Comparison of ENCODE assay signal across 12 mouse cellular contexts in the genomic region with DNA sequence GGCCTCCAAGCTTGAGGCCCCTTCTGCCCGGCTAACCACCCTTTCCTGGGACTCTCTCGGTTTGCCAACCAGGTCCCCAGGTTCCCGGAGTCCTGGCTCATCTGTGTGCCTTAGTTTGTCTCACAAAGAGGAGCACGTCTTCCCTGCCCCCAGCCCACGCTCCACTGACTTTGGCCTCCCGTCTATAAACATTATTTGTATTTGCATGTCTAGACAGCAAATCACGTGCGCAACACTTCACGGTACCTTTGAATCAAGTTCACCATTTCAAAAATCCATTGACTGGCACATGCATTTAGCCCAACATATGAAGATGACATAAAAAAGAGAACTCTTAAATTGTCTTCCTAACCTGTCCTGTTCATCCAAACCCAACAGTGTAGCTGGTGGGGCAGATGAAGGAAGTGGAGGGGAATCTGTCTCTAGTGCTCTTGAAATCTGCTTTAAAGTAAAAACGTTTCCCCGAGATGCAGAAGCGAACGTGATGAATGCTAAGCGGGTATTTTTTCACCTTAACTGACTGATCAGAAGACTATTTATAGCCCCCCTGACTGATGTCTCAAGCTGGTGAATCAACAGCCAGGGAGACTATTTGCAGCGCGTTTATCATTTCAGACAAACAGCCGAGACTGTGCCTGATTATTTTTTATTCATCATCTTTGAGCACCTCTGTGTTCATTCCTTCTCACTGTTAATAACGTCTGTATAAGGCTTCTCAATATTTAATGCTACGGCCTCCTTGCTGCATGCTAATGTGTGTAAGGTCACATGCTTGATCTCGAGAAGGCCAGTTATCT.
DNase-seq lines count a peak whose midpoint lies in the region; ATAC-seq and TF ChIP-seq lines count a peak whose summit lies in the region.
"Had no signal": no experiment of that assay in that cellular context is flagged by ENCODE, and none has a peak within 500 bp of the region (broad histone marks: within the 10 kb centered on the region; RNA-seq: fewer than 3 reads in every experiment).

No protein-coding gene starts in this region.

- H3K4me3 ChIP-seq in heart, embryonic 11.5 days (ENCODE audit: low read depth, low read length) = no peak overlapping the region
- no peak overlapping the region for H3K4me3 ChIP-seq in liver, embryonic 11.5 days (ENCODE audit: low read depth, low read length)
- no peak overlapping the region for H3K4me3 ChIP-seq in liver, postnatal 0 days (ENCODE audit: low read depth, low read length)
- no peak overlapping the region for H3K4me3 ChIP-seq in hindbrain, embryonic 16.5 days (ENCODE audit: low read length)
- H3K4me3 ChIP-seq: layer of hippocampus, adult 2 months had no signal

- no peak for TF ChIP-seq CTCF in liver, postnatal 0 days (IDR thresholded peaks at IDR 0.05; ENCODE audit: low read depth)

- H3K36me3 ChIP-seq in heart, embryonic 11.5 days (ENCODE audit: control insufficient read depth, insufficient read depth, low read length) = no peaks in the 10 kb centered on the region
- no peaks in the 10 kb centered on the region for H3K36me3 ChIP-seq in liver, embryonic 11.5 days (ENCODE audit: control insufficient read depth, insufficient read depth, low read length)
- H3K36me3 ChIP-seq in liver, postnatal 0 days (replicated peaks; ENCODE audit: insufficient read depth, low read length) = no peaks in the 10 kb centered on the region; the same call in 1 of the 2 replicates
- no peaks in the 10 kb centered on the region for H3K36me3 ChIP-seq in hindbrain, embryonic 16.5 days (ENCODE audit: control insufficient read depth, insufficient read depth, low read length)

- H3K4me2 ChIP-seq in heart, embryonic 11.5 days = peak overlapping the region; percentile 11; the same call in 1 of the 2 replicates
- H3K4me2 ChIP-seq in liver, embryonic 11.5 days = no peak overlapping the region
- no peak overlapping the region for H3K4me2 ChIP-seq in liver, postnatal 0 days (ENCODE audit: low read depth, low read length)
- no peak overlapping the region; the same call in 1 of the 2 replicates for H3K4me2 ChIP-seq in hindbrain, embryonic 16.5 days (ENCODE audit: low read length)

- H3K9me3 ChIP-seq in heart, embryonic 11.5 days (replicated peaks; ENCODE audit: control insufficient read depth, low read length) = no peaks in the 10 kb centered on the region
- H3K9me3 ChIP-seq in liver, embryonic 11.5 days (ENCODE audit: control insufficient read depth, low read length) = no peaks in the 10 kb centered on the region
- no peaks in the 10 kb centered on the region for H3K9me3 ChIP-seq in liver, postnatal 0 days (ENCODE audit: low read length)
- H3K9me3 ChIP-seq in hindbrain, embryonic 16.5 days (ENCODE audit: control insufficient read depth, low read length) = no peaks in the 10 kb centered on the region; the same call in 1 of the 2 replicates

- no peak overlapping the region for H3K27ac ChIP-seq in heart, embryonic 11.5 days (ENCODE audit: low read depth, low read length)
- peak overlapping the region; percentile 47; the same call in 1 of the 2 replicates for H3K27ac ChIP-seq in liver, embryonic 11.5 days (ENCODE audit: low read depth, low read length)
- no peak overlapping the region for H3K27ac ChIP-seq in liver, postnatal 0 days (ENCODE audit: low read depth)
- peak overlapping the region; percentile 33 for H3K27ac ChIP-seq in hindbrain, embryonic 16.5 days (ENCODE audit: low read depth, low read length)
- H3K27ac ChIP-seq: layer of hippocampus, adult 2 months had no signal

- no peaks in the 10 kb centered on the region for H3K27me3 ChIP-seq in heart, embryonic 11.5 days (ENCODE audit: control insufficient read depth, insufficient read depth, low read length)
- H3K27me3 ChIP-seq in liver, embryonic 11.5 days (replicated peaks; ENCODE audit: control insufficient read depth, insufficient read depth, low read length) = no peaks in the 10 kb centered on the region
- H3K27me3 ChIP-seq in liver, postnatal 0 days (ENCODE audit: insufficient read depth, low read length) = no peaks in the 10 kb centered on the region
- no peaks in the 10 kb centered on the region for H3K27me3 ChIP-seq in hindbrain, embryonic 16.5 days (replicated peaks; ENCODE audit: control insufficient read depth, insufficient read depth, low read length)

- WGBS in heart, embryonic 11.5 days (ENCODE audit: insufficient replicate concordance) = 53% methylated on average over 20 of the region's 20 CpGs
- WGBS in liver, embryonic 11.5 days = 72% methylated on average over 20 of the region's 20 CpGs
- 74% methylated on average over 20 of the region's 20 CpGs for WGBS in liver, postnatal 0 days (ENCODE audit: insufficient replicate concordance)
- 33% methylated on average over 20 of the region's 20 CpGs for WGBS in hindbrain, embryonic 16.5 days

- intact Hi-C loops in heart, postnatal 10 days (cut with DNase I) = no loop called here

- peaks cover 4% of the 10 kb centered on the region; the same call in 1 of the 2 replicates for H3K4me1 ChIP-seq in heart, embryonic 11.5 days (ENCODE audit: control insufficient read depth, insufficient read depth, low read length)
- no peaks in the 10 kb centered on the region for H3K4me1 ChIP-seq in liver, embryonic 11.5 days (replicated peaks; ENCODE audit: control insufficient read depth, insufficient read depth, low read length)
- no peaks in the 10 kb centered on the region for H3K4me1 ChIP-seq in liver, postnatal 0 days (ENCODE audit: insufficient read depth)
- peaks cover 20% of the 10 kb centered on the region for H3K4me1 ChIP-seq in hindbrain, embryonic 16.5 days (ENCODE audit: control insufficient read depth, insufficient read depth, low read depth, low read length)

- no peak for TF ChIP-seq EP300 in liver, postnatal 0 days (IDR thresholded peaks at IDR 0.05; ENCODE audit: low read depth)

- no peak for ATAC-seq in heart, embryonic 11.5 days (replicated peaks; ENCODE audit: insufficient number of reproducible peaks, low FRiP score, low TSS enrichment)
- no peak for ATAC-seq in liver, embryonic 11.5 days (replicated peaks; ENCODE audit: low FRiP score)
- no peak for ATAC-seq in liver, postnatal 0 days
- ATAC-seq in hindbrain, embryonic 16.5 days = no peak

- no peak for DNase-seq in heart, postnatal 10 days
- no peak for DNase-seq in liver, embryonic 11.5 days (ENCODE audit: low spot score)
- no peak for DNase-seq in liver, postnatal 0 days
- peak; percentile 37 for DNase-seq in retina, postnatal 1 day
- no peak for DNase-seq in left cerebral cortex, adult 8-10 months (ENCODE audit: low spot score in 2 of 2)
- DNase-seq in cerebellum, adult 11-12 months = no peak
- DNase-seq: adrenal gland, adult 8-10 months; cerebellum, adult 9-10 months; gastrocnemius, postnatal 36 days had no signal

- H3K9ac ChIP-seq in heart, embryonic 11.5 days (ENCODE audit: low read depth, low read length) = no peak overlapping the region
- no peak overlapping the region for H3K9ac ChIP-seq in liver, embryonic 11.5 days (ENCODE audit: low read depth, low read length)
- H3K9ac ChIP-seq in liver, postnatal 0 days (replicated peaks) = no peak overlapping the region
- H3K9ac ChIP-seq in hindbrain, embryonic 16.5 days (ENCODE audit: low read depth, low read length) = no peak overlapping the region

Comparison
In these comparisons a context has a peak if more than half of its experiments do, and no peak if none do; other contexts are left out.
1. H3K27ac ChIP-seq: peak in liver, embryonic 11.5 days (single experiment) and hindbrain, embryonic 16.5 days (single experiment); none in heart, embryonic 11.5 days (single experiment) and liver, postnatal 0 days (single experiment).